Mouse (Mus musculus): ENCODE results near the gene Slc25a39. TPM values are rescaled to one million over a fixed set of nuclear protein-coding genes. Genes with fewer than 3 reads are reported as not detected.

The Slc25a39 gene
- total RNA-seq (2015) (41.5 and 47.5 TPM in 2 replicates), total RNA-seq (2017) (20.5 and 22.8 TPM in 2 replicates)

DNA sequence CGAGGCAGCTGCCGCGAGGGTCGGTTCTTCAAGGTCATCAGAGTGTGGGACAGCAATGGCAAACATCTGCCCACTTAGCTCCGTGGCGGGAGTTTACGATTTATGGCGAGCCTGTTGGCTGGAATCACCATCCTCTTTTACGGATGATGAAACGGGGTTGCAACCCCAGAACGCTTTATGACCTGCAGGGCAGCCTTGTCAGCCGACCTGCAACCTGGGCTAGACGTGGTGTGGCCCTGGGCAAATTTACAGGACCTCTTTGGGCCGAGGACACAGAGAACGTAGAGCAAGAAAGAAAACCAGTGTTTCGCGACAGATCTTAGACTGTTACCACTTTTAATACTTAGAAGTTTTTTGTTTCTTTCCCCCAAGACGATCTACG, at the start of gene Slc25a39:
Gene Slc25a39 (minus strand): TSS at position 113 of the 382 bp plus-strand sequence.
- ATAC-seq (ENCODE audit: poor library complexity, severe bottlenecking): peak; percentile 11; the same call in 1 of the 2 replicates

DNA sequence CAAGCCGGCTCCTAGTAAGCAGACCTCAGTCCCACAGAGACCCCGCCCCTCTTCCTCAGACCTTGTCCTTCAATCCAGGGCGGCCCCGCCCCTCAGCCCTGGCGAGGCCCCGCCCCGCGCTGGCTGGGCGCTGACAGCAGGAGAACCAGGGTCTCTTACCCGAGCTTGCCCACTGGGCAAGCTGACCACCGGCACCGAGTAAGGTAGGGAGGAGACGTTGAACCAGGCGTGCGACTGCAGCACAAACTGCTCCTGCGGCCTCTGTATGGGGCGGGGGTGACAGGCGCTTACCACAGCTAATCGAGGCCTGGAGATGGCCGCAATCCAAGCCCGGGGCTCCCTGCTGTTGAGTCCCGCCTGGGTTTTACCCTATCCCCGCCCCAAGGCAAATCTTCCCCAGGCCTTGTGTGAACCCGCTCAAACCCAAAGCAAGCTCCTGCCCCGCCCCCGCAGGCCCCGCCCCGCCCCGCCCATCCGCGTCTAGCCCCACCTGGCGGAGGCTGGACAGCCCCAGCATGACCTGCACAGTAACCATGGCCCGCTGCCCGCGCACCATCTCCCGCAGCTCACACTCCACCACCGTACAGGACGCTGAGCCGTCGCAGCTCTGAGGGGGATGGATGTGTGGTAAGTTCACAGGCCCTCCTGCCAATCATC, 48.1 kb upstream of the Slc25a39 start:
- peak; percentile 81 for ATAC-seq (ENCODE audit: poor library complexity, severe bottlenecking)

DNA sequence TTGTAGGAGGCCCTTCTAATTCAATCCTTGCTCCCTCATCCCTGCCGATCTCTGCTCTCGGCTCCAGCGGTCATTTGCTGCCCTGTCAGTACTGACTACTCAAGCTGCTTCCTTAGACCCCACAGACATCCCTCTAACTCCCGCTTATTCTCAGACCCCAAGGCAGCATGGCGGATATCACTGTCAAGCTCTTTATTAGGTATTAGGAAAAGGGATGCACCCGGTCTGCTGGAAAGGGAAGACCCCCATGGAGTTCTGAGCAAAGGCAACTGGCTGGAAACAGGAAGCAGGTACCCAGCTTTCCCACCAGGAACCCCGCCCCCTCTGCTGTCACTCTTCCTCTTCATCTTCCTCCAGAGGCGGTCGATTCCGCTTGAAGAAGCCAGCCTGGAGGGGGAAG, 45.4 kb upstream of the Slc25a39 start:
- ATAC-seq (ENCODE audit: poor library complexity, severe bottlenecking): no peak

DNA sequence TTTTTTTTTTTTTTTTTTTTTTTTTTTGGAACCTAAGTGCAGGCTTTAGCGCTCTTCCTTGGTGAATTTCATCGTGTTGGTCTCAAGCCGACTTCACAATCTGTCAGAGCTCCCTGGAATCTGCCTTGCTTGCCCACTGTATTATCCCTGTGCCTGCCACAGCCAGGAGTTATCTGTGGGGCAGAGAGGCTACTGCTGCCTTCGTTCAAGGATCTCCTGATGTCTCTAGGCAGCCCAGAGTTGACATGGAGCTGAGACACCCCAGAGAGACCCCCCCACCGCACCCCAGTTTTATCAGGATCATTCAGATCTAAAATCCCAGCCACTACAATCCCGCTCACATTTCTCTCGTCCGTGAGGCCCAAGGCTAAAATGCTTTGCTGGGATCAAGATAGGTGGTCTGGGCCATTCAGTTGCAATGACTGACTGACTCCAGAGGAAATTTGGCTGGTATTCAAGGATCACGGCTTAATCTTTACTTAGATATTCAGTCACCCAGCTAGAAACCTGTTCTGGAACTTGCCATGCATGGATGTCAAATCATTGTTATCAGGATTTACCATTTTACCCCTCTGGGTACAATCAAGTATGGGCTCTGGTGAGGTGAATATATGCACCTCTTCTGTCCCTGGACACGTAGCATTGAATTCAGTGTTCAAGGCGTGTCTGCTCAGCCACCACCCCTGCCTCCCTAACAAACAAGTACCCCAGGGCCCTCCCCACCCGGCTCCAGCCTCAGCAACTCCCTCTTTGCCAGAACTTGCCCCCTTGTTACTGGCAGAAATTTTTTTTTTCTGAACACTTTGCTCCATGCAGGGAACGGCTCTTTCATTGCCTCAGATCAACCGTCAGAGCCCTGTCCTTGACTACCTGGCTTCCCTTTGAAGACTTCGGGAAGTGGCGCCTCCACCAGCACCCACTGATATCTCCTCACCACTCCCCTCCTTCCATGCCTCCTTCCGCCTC, 41.6 kb upstream of the Slc25a39 start:
- ATAC-seq (ENCODE audit: poor library complexity, severe bottlenecking): no peak

DNA sequence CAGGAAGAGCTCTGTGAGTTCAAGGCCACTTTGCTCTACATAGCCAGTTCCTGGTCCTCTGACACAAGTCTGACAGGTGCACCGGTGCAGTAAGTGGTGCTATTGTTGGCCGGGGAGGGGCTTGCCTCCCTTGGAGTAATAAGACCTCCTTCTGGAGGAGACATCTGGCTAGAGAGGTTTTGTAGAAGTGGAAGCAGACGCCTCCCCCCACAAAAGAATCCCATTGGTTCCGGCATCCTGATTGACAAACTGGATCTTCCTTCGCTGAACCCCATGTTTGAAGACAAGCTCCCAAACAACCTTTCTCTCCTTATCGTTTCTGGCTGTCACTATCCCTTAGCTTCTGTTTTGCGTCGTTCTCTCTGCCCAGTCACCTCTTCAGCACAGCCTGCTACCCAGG, 40.6 kb upstream of the Slc25a39 start:
- ATAC-seq (ENCODE audit: poor library complexity, severe bottlenecking): no peak

DNA sequence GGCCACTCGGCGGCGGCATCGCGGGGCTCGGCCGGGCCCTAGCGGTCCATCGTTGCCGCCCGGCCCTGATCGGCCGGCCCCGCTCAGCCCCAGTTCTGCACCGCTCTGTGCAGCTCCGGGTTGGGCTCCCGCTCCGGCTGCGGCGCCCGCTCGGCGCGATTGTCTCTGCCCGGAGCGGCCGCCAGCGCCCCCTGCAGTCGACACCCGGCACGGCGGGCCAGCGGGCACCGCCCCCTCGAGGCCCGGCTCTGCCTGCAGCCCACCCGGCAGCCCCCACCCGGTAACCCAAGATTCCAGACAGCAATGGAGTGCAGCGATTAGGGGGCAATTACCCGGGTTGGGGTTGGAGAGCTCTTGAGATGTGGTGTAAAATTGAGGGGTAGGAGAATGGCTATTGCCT, 39.8 kb upstream of the Slc25a39 start, which contains the start of gene Fam171a2:
Gene Fam171a2 (minus strand): TSS at position 186 of the 400 bp plus-strand sequence.
- peak; percentile 81 for ATAC-seq (ENCODE audit: poor library complexity, severe bottlenecking)

DNA sequence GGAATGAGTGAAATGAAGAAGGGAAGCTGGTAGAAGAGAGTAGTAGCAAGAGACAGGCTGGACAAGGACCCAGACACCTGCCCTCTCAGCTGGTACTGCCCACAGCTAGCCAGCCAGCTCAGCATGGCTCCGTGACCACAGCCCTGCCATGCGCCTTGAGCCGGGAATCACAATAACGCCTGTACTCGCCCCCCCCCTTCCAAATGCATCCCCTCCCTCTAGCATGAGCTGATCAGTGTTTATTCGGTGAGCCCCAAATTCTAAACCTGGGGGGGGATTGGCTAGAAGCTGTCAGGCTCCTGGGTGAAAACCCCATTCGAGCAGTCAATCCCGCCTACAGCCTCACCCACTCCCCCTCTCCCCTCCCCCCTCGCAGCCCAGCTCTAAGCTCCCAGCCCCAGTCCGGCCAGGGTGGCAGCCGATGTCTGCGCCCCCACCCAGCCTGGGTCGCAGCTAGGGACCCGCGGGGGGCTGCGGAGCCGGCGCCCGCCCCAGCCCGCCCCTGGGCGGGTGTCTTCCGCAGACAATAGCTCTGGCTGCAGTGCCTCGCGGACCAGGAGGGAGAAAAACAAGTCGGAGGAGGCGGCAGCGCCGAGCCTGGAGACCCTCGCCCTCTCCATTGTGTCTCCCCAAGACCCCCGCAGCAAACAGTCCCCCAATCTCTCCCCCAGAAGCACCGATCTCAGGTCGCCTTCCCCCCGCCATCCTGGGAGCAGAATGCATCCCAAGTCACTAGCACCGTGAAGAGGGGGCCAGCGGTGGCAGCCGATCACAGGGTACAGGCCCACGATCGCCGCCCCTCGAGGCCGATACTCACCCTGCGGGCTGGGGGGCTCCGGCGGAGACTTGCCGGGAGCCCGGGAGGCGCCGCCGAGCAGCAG, 39.1 kb upstream of the Slc25a39 start:
- ATAC-seq (ENCODE audit: poor library complexity, severe bottlenecking): 0 out of 2 replicates have a peak, but pooled peaks have one; percentile 14

DNA sequence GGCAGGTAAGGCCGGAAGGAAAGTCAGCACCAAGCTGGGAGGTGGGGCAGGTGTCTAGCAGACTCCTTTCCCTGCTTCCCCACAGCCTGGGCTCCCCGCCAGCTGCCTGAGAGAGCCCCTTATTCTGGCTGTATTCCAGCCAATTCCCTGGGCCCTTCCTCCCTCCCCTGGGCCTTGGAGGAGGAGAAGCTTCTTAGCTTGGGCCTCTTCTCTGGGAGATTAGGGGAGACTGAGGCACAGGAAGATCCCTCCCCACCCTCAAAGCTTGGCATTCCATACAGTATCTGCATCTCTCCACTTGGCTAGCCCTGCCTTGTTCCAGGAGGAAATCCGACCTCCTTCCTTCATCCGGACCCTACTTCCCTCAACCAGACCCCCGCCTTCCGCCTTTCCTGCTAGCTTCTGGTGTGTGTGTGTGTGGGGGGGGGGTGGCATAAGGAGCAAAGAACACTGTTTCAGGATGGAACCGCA, 38.2 kb upstream of the Slc25a39 start:
- no peak for ATAC-seq (ENCODE audit: poor library complexity, severe bottlenecking)

DNA sequence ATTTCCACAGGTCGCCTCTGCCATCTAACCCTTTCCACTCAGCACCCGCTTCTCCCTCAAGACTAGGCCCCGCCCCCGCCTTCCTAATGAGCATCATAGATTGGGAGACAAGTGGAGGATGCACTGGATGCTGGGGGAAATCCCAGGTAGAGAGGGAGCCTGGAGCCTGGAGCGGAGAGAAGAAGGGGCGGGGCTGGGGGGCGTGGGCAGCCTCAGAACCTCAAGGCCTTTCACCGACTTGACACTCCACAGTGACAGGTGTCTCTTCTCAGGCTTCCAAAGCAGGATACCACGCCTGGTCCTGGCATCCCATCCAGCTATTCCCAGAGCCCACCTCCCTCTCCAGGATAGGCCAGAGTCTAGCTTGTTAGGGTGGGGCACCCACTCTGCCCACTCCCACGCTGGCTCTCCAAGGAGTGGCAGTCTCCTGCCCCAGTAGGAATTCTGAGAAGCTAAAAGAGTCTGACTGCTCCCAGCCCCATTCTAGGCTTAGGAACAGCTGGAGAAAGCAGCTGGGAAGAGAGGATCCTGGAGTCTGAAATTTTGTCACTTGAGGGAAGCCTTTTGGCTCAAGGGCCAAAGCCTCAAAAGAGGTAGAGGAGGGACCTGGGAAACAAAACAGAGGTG, 37.6 kb upstream of the Slc25a39 start:
- ATAC-seq (ENCODE audit: poor library complexity, severe bottlenecking): no peak

DNA sequence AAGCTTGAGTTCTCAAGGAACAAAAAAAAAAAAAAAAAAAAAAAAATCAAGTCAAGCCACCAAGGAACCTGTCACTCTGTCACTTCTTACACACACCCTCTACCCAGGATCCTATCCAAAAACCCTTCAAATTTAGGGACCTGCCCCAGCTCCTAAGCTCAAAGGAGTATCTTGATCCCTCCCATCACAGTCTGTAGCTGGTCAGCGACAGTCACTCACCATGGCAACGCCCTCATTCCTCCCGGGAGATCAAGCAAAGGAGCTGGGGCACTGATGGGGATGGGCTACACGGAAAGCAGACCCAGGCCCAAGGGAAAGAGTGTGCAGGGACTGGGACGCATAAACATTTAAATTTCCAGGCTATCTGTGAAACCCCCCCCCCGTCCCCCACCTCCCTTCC, 37.0 kb upstream of the Slc25a39 start:
- no peak for ATAC-seq (ENCODE audit: poor library complexity, severe bottlenecking)

DNA sequence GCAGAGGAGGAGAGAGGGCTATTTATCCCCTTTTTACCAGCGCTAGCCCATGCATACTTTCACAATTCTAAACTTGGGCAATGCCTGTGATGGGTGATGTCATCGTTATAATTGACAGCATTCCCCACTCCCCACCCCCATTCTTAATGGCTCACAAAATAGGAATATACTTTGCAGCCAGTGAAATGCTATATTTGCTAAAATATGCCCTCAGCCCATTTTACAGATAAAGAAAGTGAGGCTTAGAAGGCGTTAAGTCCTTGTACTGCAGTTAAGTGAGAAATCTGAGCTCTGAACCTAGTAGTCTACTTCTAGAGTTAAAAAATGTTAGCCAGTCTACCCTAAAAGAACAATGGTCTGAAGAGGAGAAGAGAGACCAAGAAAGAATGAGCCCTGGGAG, 36.6 kb upstream of the Slc25a39 start:
- no peak for ATAC-seq (ENCODE audit: poor library complexity, severe bottlenecking)

DNA sequence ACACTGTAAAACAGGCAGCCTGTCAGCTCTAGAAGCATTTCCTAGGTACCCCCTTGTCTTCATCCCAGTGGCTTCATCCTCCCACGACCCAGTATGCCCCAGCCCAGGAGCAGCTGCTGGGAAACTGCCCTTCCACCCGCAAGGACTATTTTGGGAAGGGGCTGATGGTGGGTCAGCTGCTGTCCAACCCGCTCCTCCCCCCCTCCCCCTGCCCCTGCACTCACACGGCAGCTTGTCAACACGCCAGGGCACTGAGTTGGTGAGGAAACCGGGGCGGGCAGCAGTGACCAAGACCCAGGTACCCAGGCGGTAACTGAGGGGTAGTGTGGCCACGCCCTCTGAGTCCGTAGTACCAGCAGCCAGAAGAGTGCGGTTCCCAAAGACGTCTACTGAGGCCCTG, 36.0 kb upstream of the Slc25a39 start:
- ATAC-seq (ENCODE audit: poor library complexity, severe bottlenecking): no peak

DNA sequence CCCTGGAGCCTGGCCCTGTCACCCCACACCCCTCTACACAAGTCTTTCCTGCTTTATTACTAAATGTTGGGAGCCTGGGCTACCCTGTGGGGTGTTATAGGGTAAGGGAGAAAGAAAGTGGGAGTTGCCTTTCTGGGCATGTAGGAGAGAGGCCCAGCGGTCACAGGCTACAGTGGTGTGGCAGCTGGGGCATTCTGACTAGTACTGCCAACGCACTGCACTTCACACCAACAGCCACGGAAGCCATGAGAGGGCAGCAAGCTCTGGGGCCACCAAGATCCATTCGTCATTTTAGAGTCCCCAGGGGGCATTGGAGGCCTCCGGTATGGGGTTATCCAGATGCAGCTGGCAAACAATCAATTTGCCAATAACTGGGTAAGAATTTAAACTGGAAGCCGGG, 34.3 kb upstream of the Slc25a39 start:
- no peak for ATAC-seq (ENCODE audit: poor library complexity, severe bottlenecking)

DNA sequence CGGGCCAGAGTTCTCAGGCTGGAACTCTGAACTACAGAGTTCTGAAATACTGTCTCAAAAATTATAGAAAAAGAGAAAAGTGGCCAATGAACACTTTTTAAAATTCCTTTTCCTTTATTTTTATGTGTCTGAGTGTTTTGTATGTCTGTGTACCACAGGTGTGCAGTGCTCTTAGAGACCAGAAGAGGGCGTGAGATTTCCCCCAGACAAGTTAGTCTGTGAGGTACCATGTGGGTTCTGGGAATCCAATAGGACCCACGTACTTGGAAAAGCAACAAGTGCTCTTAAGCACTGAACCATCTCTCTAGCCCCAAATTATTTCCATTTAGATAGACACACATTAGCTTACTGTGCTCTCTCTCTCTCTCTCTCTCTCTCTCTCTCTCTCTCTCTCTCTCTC, 33.7 kb upstream of the Slc25a39 start:
- ATAC-seq (ENCODE audit: poor library complexity, severe bottlenecking): no peak

DNA sequence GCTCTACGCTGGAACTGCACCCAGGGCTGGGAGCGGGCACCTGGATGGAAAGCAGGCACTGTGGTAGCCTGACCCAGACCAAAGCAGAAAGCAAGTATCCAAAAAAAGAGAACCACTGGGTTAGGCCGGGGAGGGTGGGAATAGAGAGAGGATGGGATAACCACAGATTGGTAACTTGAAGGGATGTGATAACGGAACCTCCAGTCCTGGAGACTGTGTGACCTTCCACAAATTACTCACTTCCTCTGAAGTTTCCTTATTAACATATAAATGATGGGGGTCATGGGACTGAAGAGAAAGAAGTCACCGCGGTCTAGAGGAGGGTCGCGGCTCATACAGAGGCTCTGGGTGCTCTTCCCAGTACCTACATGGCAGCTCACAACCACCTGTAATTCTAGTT, 32.5 kb upstream of the Slc25a39 start:
- peak; percentile 36; the same call in 1 of the 2 replicates for ATAC-seq (ENCODE audit: poor library complexity, severe bottlenecking)

DNA sequence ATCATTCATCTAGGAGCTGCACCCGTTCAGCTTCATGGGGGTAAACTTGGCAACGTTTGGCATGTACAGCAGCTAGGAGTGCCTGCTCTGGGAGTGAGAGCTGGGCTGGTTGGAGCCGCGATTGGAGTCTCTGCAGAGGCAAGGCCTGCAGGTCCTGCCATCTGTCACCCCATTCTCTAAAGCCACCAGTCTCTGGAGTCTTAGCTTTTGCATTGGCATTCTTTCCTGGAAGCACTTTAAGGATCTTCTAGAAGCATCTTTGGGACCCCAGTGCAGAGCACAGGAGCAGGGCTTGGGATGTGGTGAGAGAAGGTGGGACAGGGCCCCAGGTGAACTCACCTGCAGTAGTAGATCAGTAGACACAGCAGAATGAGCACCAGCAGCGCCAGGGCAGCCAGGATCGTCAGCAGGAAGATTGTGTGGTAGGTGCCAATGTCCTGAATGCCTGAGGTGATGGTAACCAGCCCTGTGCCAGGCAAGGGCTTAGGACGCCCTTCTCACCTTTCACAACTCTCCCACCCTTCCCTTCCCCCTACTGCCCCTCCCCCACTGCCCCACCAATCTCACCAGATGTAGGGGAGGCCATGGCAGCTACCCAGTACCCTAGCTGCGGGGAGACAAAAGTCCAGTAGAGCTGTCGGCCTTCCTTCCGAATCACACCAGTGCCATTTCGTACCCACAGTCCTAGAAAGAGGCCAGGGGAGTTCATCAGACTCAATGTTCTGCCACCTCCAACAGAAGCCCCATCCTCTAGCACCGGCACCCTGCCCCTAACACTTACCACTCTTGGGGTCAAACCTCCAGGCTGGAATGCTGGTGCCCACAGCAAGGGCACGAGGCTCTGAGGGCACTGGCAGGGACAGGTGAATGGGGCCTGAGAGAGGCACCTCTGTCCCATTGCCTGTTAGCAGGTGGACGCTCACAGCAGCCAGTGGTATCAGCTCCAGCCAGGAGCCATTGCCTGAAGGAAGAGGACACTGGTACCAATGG, 31.6 kb upstream of the Slc25a39 start:
- no peak for ATAC-seq (ENCODE audit: poor library complexity, severe bottlenecking)

DNA sequence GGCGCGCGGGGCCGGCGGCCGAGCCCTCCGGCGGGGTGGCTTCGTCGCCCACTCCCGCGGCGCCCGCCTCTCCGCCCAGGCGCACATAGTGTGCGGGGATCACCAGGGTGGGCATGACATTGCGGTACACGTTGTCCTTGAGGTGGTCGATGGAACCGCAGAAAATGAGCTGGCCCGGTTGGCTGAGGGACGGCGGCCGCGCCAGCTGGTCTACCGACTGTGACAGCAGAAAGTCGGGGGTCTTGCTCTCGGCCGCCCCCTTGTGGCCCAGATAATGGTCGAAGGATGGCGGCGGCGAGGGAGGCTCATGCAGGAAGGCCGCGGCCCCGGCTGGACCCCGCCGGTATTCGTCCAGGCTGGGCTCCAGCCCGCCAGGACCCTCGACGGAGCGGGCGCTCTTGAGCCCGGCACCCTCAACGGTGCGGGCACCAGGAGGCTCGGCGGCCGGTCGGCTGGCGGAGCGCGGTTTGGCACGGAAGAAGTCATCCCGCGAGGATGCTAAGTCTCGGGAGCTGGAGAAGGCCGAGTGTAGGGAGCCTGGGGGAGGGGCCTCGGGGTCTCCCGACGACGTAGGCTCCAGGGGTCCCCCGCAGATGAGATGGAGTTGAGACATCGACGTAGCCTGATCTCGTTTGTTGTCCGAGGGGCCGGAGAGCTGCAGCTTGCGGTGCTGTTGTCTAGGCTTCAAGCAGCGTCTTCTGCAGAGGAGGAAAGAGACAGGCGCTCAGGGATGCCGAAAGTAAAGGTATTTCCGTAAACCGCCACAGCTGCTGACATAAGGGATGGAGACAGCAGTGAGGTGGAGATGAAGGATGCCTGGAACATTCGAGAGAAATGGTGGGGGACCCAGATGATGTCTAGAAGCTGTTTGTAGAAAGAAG, 30.7 kb upstream of the Slc25a39 start:
- peak; percentile 53 for ATAC-seq (ENCODE audit: poor library complexity, severe bottlenecking)

All from megakaryocyte, adult 5-6 weeks (primary cell).